28 mouse cellular contexts compared by ENCODE assay signal in the genomic region with DNA sequence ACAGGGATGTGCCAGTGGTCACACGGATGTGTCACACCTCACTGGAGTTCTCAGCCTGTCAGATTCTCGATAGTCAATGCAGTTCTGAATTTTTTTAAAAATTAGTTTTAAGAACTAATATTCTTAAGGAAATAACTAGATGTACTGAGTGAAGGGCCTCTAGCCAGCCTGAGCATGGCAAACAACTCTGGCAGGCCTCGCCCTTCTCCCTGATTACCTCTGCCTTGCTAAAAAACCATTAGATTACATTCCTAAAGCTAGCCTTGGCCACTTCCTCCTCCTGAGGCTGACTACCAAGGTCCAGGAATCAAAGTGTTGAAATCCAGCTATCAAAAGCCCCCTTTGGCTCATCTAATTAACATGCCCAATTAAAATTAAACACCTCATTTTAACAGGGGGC. TPM values are rescaled to one million over a fixed set of nuclear protein-coding genes. Genes with fewer than 3 reads are reported as not detected.
"Had no signal": no experiment of that assay in that cellular context is flagged by ENCODE, and none has a peak within 500 bp of the region (broad histone marks: within the 10 kb centered on the region; RNA-seq: fewer than 3 reads in every experiment).

No protein-coding gene starts in this region.

- H3K36me3 ChIP-seq: heart, embryonic 13.5 days; heart, embryonic 15.5 days; hindbrain, embryonic 13.5 days; hindbrain, embryonic 15.5 days; limb, embryonic 13.5 days; limb, embryonic 15.5 days; liver, embryonic 12.5 days had no signal

- H3K4me3 ChIP-seq: heart, embryonic 13.5 days; heart, embryonic 15.5 days; hindbrain, embryonic 13.5 days; hindbrain, embryonic 15.5 days; layer of hippocampus, adult 2 months; left cerebral cortex, adult 2 months; limb, embryonic 13.5 days; limb, embryonic 15.5 days; liver, embryonic 12.5 days had no signal

- ATAC-seq: forebrain, postnatal 0 days; liver, embryonic 12.5 days had no signal

- DNase-seq: forebrain, postnatal 0 days; gastrocnemius, postnatal 14 days; gastrocnemius, postnatal 36 days; heart, adult 18-20 months; heart, postnatal 14 days; heart, postnatal 36 days; kidney, adult 11 months; kidney, adult 2 months; kidney, postnatal 10 days; kidney, postnatal 25 days; kidney, postnatal 4 days; left cerebral cortex, postnatal 4 days had no signal

- H3K9me3 ChIP-seq: heart, embryonic 13.5 days; heart, embryonic 15.5 days; hindbrain, embryonic 13.5 days; hindbrain, embryonic 15.5 days; limb, embryonic 13.5 days; limb, embryonic 15.5 days; liver, embryonic 12.5 days had no signal

- H3K27ac ChIP-seq: heart, embryonic 13.5 days; heart, embryonic 15.5 days; hindbrain, embryonic 13.5 days; hindbrain, embryonic 15.5 days; hindbrain, postnatal 0 days; layer of hippocampus, adult 2 months; left cerebral cortex, adult 2 months; limb, embryonic 13.5 days; limb, embryonic 15.5 days; liver, embryonic 12.5 days had no signal

- H3K27me3 ChIP-seq: heart, embryonic 15.5 days; hindbrain, embryonic 15.5 days; limb, embryonic 13.5 days had no signal

- H3K4me2 ChIP-seq: heart, embryonic 11.5 days; heart, embryonic 13.5 days; heart, embryonic 15.5 days; hindbrain, embryonic 13.5 days; hindbrain, embryonic 15.5 days; limb, embryonic 13.5 days; limb, embryonic 15.5 days; liver, embryonic 12.5 days had no signal

- H3K9ac ChIP-seq: forebrain, postnatal 0 days; heart, embryonic 13.5 days; heart, embryonic 15.5 days; hindbrain, embryonic 13.5 days; hindbrain, embryonic 15.5 days; limb, embryonic 13.5 days; limb, embryonic 15.5 days; liver, embryonic 12.5 days had no signal

RNA-seq across cellular contexts. Expression of gene Slc6a19, which starts 46.6 kb away (rescaled TPM):
- total RNA-seq: gastrocnemius, adult 8-10 months; gastrocnemius, postnatal 36 days; heart, postnatal 36 days; hematopoietic stem cell, adult 5-6 weeks; layer of hippocampus, adult 2 months; left cerebral cortex, postnatal 4 days had no signal
- polyA plus RNA-seq: heart, embryonic 11.5 days; heart, embryonic 13.5 days; heart, embryonic 15.5 days; heart, postnatal 0 days; hindbrain, embryonic 11.5 days; limb, embryonic 11.5 days had no signal
